Mouse (Mus musculus): ENCODE measurements around the gene Magix.

The Magix gene

GRCm38 (mm10) chrX:7673578-7674281 lies 7.3 kb downstream of the Magix start:
- DNase-seq, result no peak

- no peak for DNase-seq
Measured at GRCm38 (mm10) chrX:7672739-7673138, 8.3 kb downstream of the Magix start.

- no peak for DNase-seq
Measured at GRCm38 (mm10) chrX:7670921-7671623, 10.0 kb downstream of the Magix start, which contains the start of gene Plp2. TSS of gene Plp2 (minus strand) at chrX:7671390.

GRCm38 (mm10) chrX:7670390-7670881 lies 10.6 kb downstream of the Magix start:
- DNase-seq, result peak; percentile 61

GRCm38 (mm10) chrX:7665739-7666502 lies 15.1 kb downstream of the Magix start:
- no peak for DNase-seq

- no peak for DNase-seq
Measured at GRCm38 (mm10) chrX:7664791-7665190, 16.3 kb downstream of the Magix start.

- no peak for DNase-seq
Measured at GRCm38 (mm10) chrX:7662936-7663335, 18.1 kb downstream of the Magix start.

GRCm38 (mm10) chrX:7661086-7661485 lies 20.0 kb downstream of the Magix start:
- no peak for DNase-seq

- DNase-seq, result no peak
Measured at GRCm38 (mm10) chrX:7658785-7659589, 22.1 kb downstream of the Magix start.

- no peak for DNase-seq
Measured at GRCm38 (mm10) chrX:7658031-7658784, 22.8 kb downstream of the Magix start.

- no peak for DNase-seq
Measured at GRCm38 (mm10) chrX:7657221-7657639, 23.8 kb downstream of the Magix start, which contains the start of gene Prickle3. TSS of gene Prickle3 (plus strand) at chrX:7657260.

GRCm38 (mm10) chrX:7648671-7649304 lies 32.3 kb downstream of the Magix start:
- DNase-seq, result peak; percentile 60

GRCm38 (mm10) chrX:7645349-7645748 lies 35.7 kb downstream of the Magix start:
- peak; percentile 82 for DNase-seq

- no peak for DNase-seq
Measured at GRCm38 (mm10) chrX:7640785-7641184, 40.3 kb downstream of the Magix start.

GRCm38 (mm10) chrX:7639536-7640325 lies 41.3 kb downstream of the Magix start:
- no peak for DNase-seq

- DNase-seq, result peak; percentile 85
Measured at GRCm38 (mm10) chrX:7638401-7639091, 42.5 kb downstream of the Magix start, which contains the start of gene Syp. TSS of gene Syp (plus strand) at chrX:7638471.

GRCm38 (mm10) chrX:7635101-7635500 lies 46.0 kb downstream of the Magix start:
- no peak for DNase-seq

GRCm38 (mm10) chrX:7632560-7632959 lies 48.5 kb downstream of the Magix start:
- DNase-seq, result no peak

All from right cerebral cortex, postnatal 14 days (tissue).